Mouse (Mus musculus): ENCODE measurements around the gene Gm10197.

- TF ChIP-seq CTCF (IDR thresholded peaks at IDR 0.05; ENCODE audit: extremely low read depth, insufficient read depth, low read length) (no peak), POLR2A (IDR thresholded peaks at IDR 0.05; ENCODE audit: extremely low read depth, insufficient read depth, low read length) (no peak)
Measured at GRCm38 (mm10) chr19:53375299-53375698, 3.7 kb upstream of the Gm10197 start.
